Mouse (Mus musculus) stomach, embryonic 14.5 days (tissue): ENCODE measurements around the gene Il1rl2. TPM values are rescaled to one million over a fixed set of nuclear protein-coding genes. Genes with fewer than 3 reads are reported as not detected.

Experiments used
- ATAC-seq: fragments of 200-750 bp; cut with Nextera tagmentation; 2 replicates; pipeline ENCODE4 v1.8.0; 2017; ENCODE audit warnings: low read depth, moderate TSS enrichment; ENCODE audit not compliant: insufficient number of reproducible peaks, insufficient read depth, low FRiP score
- H3K27ac ChIP-seq: fragments of 300-500 bp; sonication (generic); 2 replicates; pipeline ENCODE4 v1.5.1; 2014; ENCODE audit warnings: mild to moderate bottlenecking, low read length, moderate library complexity, mixed read lengths
- H3K27me3 ChIP-seq: fragments of 300-500 bp; sonication (generic); 2 replicates; pipeline ENCODE4 v1.6.1; 2014; ENCODE audit warnings: low read length, control low read depth, mixed read lengths; ENCODE audit not compliant: control insufficient read depth, insufficient read depth
- H3K36me3 ChIP-seq: fragments of 300-500 bp; sonication (generic); 2 replicates; pipeline ENCODE4 v1.6.1; 2014; ENCODE audit warnings: mild to moderate bottlenecking, control low read depth, low read length, moderate library complexity, mixed read lengths; ENCODE audit not compliant: control insufficient read depth, insufficient read depth
- H3K4me1 ChIP-seq: fragments of 300-500 bp; sonication (generic); 2 replicates; pipeline ENCODE4 v1.6.1; 2014; ENCODE audit warnings: low read length, control low read depth, mixed read lengths; ENCODE audit not compliant: control insufficient read depth, insufficient read depth
- H3K4me2 ChIP-seq: fragments of 300-500 bp; sonication (generic); replicated peaks from 2 replicates; pipeline ENCODE4 v1.6.1; 2014; ENCODE audit warnings: low read depth, low read length, control low read depth
- H3K4me3 ChIP-seq: fragments of 300-500 bp; sonication (generic); 2 replicates; pipeline ENCODE4 v1.5.1; 2014; ENCODE audit warnings: low read depth, low read length, control low read depth
- H3K9ac ChIP-seq: fragments of 300-500 bp; sonication (generic); replicated peaks from 2 replicates; pipeline ENCODE4 v1.6.1; 2014; ENCODE audit warnings: low read depth, mild to moderate bottlenecking, control low read depth, low read length, moderate library complexity, mixed read lengths
- H3K9me3 ChIP-seq: fragments of 300-500 bp; sonication (generic); 2 replicates; pipeline ENCODE4 v1.6.1; 2016; ENCODE audit warnings: low read depth, low read length, control low read depth; ENCODE audit not compliant: control insufficient read depth
- WGBS: fragments of 180-500 bp; shearing (Covaris S2); extraction: QIAGEN DNeasy Blood & Tissue Kit; methylation state at CpG from one replicate; pipeline ENCODE4 v1.1.7; 2014; 5-methylcytosine and 5-hydroxymethylcytosine counted together
- polyA plus RNA-seq: library from polyadenylated mRNA; unstranded; fragments of >200 nt; fragmentation: Nextera tagmentation; extraction: Ambion mirVana; gene quantifications from 2 replicates; pipeline ENCODE4 v1.2.1, GENCODE M21; 2014

Gene Il1rl2
- polyA plus RNA-seq, 1 experiment from 2014 or later, result 3.2 TPM

DNA sequence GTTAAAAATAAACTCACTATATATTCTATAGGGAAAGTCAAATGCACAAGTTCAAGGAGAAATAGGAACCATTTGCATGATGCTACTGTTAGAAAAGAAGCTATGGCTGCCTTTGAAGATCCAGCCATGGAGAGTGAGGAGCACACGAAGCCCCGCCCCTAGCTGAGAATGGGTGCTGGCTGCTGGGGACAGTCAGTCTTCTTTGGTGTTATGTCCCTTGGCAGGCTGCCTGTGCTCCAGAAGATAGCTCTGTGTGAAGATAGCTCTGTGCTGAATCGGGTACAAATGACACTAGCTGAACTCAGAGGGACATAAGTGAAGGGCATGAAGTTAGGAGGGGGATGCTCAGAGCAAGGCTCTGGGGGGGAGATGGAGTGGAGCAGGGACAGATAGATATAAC lies 13.3 kb upstream of the Il1rl2 start:
- Histone ChIP-seq H3K4me3 (no peak overlapping the region), H3K4me2 (no peak overlapping the region), H3K27ac (no peak overlapping the region), H3K9me3 (no peaks in the 10 kb centered on the region), H3K9ac (no peak overlapping the region), H3K27me3 (no peaks in the 10 kb centered on the region), H3K4me1 (no peaks in the 10 kb centered on the region), H3K36me3 (no peaks in the 10 kb centered on the region)
- ATAC-seq, result no peak
- 87% methylated on average over 3 of the region's 3 CpGs for WGBS

DNA sequence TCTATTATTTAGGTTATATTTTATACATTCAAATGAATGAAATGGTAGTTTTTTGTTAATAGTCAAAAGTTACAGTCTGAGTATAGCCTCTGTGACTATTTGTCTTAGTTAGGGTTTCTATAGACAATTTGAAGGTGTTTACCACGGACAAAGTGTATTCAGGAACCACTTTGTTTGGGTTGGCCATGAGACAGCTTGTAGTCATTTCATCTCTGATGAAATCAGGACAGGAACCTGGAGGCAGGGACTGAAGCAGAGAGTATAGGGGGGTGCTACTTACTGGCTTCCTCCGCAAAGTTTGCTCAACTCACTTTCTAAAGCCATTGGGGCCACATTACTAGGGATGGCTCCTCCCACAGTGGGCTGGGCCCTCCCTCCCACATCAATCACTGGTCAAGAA lies 12.8 kb upstream of the Il1rl2 start:
- Histone ChIP-seq H3K4me2 (no peak overlapping the region), H3K9me3 (no peaks in the 10 kb centered on the region), H3K36me3 (no peaks in the 10 kb centered on the region), H3K4me1 (no peaks in the 10 kb centered on the region), H3K9ac (no peak overlapping the region), H3K27ac (no peak overlapping the region), H3K27me3 (no peaks in the 10 kb centered on the region), H3K4me3 (no peak overlapping the region)
- WGBS, result 81% methylated on average over 2 of the region's 2 CpGs
- ATAC-seq, result no peak

DNA sequence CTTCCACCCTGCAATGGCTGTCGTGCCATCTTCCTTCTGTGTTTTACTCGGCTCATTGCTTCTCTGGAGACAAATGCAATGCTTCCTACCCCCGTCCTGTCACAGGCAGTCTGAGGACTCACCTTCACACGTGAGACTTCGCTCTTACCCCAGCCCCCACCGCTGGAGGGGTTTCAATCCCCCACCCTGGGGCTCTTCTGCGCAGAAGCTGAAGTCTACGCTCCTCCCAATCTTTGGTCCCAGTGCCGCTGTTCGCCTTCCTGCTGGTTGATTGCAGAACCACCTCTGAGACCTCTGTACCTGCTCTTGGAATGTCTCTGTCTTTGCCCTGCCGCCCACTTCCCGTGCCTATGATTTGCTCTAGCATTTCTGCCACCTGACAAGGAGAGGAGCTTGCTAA lies 10.4 kb upstream of the Il1rl2 start:
- H3K4me1 ChIP-seq, result no peaks in the 10 kb centered on the region
- WGBS, result 79% methylated on average over 12 of the region's 12 CpGs
- no peak overlapping the region for H3K27ac ChIP-seq
- no peaks in the 10 kb centered on the region for H3K27me3 ChIP-seq
- H3K4me2 ChIP-seq, result no peak overlapping the region
- ATAC-seq, result no peak
- no peaks in the 10 kb centered on the region for H3K36me3 ChIP-seq
- H3K4me3 ChIP-seq, result no peak overlapping the region
- no peak overlapping the region for H3K9ac ChIP-seq
- H3K9me3 ChIP-seq, result no peaks in the 10 kb centered on the region

DNA sequence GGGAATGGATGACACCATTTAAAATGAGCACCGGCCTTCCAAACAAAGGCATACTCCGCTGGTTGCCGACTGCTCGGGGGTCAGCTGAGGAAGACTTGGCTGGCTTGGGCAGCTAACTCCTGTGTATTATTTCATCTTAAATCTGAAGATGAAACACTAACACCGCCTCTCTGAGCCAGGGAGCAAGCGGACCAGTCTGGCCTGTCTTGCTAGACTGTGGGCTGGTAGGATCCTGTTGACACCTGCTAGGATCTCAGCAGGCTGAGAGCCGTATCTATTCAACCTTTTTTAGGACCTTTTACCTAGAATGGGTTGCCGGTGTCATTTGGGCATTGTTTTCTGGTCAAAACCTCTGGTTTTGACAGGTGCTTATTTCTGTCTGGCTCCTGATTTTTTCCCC lies 6.8 kb upstream of the Il1rl2 start:
- Histone ChIP-seq H3K9ac (no peak overlapping the region), H3K4me2 (no peak overlapping the region), H3K9me3 (no peaks in the 10 kb centered on the region), H3K4me3 (no peak overlapping the region), H3K36me3 (no peaks in the 10 kb centered on the region), H3K27ac (no peak overlapping the region), H3K27me3 (no peaks in the 10 kb centered on the region), H3K4me1 (no peaks in the 10 kb centered on the region)
- no peak for ATAC-seq
- WGBS, result 77% methylated on average over 8 of the region's 8 CpGs

DNA sequence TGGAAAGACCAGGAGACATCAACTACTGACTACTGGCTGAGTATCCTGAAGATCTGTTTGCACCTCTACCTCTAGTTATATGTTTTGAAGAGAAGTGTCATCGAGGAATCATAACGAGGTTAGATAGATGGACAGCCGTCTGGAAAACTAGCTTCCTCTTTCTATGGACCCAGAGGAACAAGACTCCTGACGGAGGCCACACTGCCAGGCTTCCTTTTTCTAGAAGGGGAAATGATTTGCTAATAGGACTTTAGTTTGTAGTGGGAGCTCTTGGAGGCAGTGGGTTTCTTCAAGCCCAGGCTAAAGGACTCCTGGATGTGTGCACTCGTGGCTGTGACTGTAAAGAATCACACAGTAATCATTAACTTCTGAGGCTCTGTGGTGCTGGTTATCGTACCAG lies 2.6 kb upstream of the Il1rl2 start:
- Histone ChIP-seq H3K9ac (no peak overlapping the region), H3K4me3 (no peak overlapping the region), H3K27ac (no peak overlapping the region), H3K27me3 (no peaks in the 10 kb centered on the region), H3K9me3 (no peaks in the 10 kb centered on the region), H3K36me3 (no peaks in the 10 kb centered on the region), H3K4me1 (0 out of 2 replicates have a peak, but pooled peaks cover 5% of the 10 kb centered on the region), H3K4me2 (no peak overlapping the region)
- WGBS, result 79% methylated on average over 6 of the region's 6 CpGs
- ATAC-seq, result no peak

DNA sequence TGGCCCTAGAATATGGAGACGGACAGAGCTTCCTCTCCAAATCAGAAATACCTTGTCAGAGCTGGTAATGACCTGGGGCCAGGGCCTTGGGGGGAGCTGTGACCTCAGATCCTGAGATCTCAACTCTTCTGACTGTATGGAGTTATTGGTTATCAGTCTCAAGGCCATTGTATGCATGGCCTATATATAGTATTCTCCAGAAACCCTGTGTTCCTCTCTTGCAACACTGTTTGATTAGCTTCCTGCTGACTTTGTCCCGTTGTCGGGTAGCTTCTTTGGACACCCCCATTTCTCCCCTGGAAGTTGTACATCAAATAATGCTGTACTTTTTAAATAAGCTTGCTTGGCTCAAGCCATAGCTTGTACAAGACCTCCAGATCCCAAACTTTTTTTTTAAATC lies 1.9 kb upstream of the Il1rl2 start:
- Histone ChIP-seq H3K9ac (no peak overlapping the region), H3K4me3 (no peak overlapping the region), H3K27me3 (no peaks in the 10 kb centered on the region), H3K4me1 (0 out of 2 replicates have a peak, but pooled peaks cover 5% of the 10 kb centered on the region), H3K4me2 (no peak overlapping the region), H3K27ac (no peak overlapping the region), H3K36me3 (no peaks in the 10 kb centered on the region), H3K9me3 (no peaks in the 10 kb centered on the region)
- 85% methylated on average over 3 of the region's 3 CpGs for WGBS
- no peak for ATAC-seq

DNA sequence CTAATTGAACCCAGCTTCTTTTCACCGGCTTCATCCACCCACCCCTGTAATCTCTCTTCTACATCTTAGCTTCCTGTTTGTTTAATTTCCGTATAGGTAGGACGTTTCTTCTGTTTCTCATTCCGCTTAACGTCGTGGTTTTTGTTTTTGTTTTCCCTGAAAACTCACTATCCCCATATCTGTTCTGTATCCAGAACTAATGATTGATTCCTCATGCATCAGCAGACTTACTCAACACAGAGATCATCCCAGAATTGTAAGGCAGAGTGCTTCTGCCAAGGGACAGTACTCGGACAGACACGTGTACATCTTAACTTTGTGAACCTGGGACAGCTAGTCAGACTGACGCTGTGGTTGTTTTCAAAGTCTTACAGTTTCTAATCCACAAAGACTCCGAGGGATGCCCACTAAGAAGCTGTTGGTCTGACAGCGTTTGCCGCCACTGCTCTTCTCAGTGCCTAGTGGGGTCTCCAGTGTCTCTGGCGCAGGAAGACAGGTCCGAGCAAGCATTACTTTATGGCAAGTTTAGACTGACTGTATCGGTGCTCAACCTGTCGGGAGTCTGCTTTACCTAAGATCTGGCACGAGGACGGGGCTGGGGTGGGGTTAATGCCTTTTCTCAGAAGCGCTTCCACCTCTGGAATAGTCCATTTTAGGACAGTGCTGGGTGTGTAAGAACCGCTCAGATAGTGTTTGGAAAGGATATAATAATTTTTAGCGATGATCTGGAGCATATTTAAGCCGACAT lies 719 bp downstream of the Il1rl2 start:
- ATAC-seq, result no peak
- Histone ChIP-seq H3K4me1 (0 out of 2 replicates have a peak, but pooled peaks cover 5% of the 10 kb centered on the region), H3K9ac (peak overlapping the region; percentile 28; the same call in 1 of the 2 replicates), H3K36me3 (no peaks in the 10 kb centered on the region), H3K27me3 (no peaks in the 10 kb centered on the region), H3K4me2 (peak overlapping the region; percentile 85), H3K4me3 (peak overlapping the region; percentile 35), H3K9me3 (no peaks in the 10 kb centered on the region), H3K27ac (no peak overlapping the region)
- WGBS, result 6% methylated on average over 22 of the region's 22 CpGs

DNA sequence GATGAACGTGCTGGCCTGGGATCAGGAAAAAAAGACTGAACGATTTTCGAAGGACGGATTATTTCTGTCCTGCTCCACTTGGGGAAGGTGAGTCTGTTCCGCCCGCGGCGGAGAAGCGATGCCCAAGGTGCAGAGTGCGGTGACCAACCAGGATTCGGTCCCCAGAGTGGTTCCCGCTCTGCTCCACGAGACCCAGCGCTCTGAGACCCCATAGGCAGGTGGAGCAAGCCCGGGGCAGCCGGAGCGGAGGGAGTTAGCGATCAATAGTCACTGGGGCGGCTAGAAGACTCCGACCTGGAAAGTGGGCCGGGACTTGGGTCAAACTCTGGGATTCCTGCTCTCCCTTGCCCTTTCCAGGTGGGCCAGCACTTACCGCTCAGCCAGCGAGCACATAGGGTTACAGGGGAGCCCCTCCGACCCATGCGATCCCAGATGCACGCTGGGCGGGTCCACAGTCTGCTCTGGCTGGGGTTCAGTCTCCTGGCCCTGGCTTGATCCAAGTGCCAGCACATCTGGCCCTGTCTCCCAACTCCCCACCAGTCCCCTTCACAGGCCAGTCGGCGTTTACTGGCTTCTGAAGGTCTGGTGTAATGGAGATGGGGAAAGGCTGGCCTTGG lies 1.4 kb downstream of the Il1rl2 start:
- Histone ChIP-seq H3K27me3 (no peaks in the 10 kb centered on the region), H3K36me3 (no peaks in the 10 kb centered on the region), H3K9me3 (no peaks in the 10 kb centered on the region), H3K4me3 (peak overlapping the region; percentile 35), H3K4me2 (peak overlapping the region; percentile 85), H3K27ac (no peak overlapping the region), H3K4me1 (0 out of 2 replicates have a peak, but pooled peaks cover 5% of the 10 kb centered on the region), H3K9ac (peak overlapping the region; percentile 28; the same call in 1 of the 2 replicates)
- 5% methylated on average over 29 of the region's 29 CpGs for WGBS
- ATAC-seq, result peak; percentile 37; the same call in 1 of the 2 replicates
